Mouse (Mus musculus) kidney, postnatal 36 days (tissue): ENCODE measurements around the gene Zc2hc1c.
A peak's percentile ranks its signal among the peaks of the same experiment; 100 is the strongest.

Experiments
- DNase-seq, 2 experiments: peaks; one replicate each; pipeline ENCODE4 v3.0.0; 2021 to 2022; ENCODE audit warnings: mixed read lengths in 2 of 2

Zc2hc1c gene

GRCm38 (mm10) chr12:85284996-85285395, 3.4 kb upstream of the Zc2hc1c start:
- no peak for DNase-seq

GRCm38 (mm10) chr12:85286941-85287340, 1.4 kb upstream of the Zc2hc1c start:
- DNase-seq, result peak in 1 of 2 experiments; percentile 58

GRCm38 (mm10) chr12:85287809-85288485, 444 bp upstream of the Zc2hc1c start, which contains the start of gene Acyp1:
Gene Acyp1, minus strand, starts transcription at chr12:85288438.
- peak in 1 of 2 experiments; percentile 64 for DNase-seq

- peak; percentile 47 to 60 for DNase-seq
These were observed 988 bp downstream of the Zc2hc1c start for GRCm38 (mm10) chr12:85289157-85290000.

- peak; percentile 50 to 58 for DNase-seq
These were observed 2.2 kb downstream of the Zc2hc1c start for GRCm38 (mm10) chr12:85290633-85291032.

GRCm38 (mm10) chr12:85291541-85291940, 3.1 kb downstream of the Zc2hc1c start:
- DNase-seq, result peak; percentile 54 to 68

- DNase-seq, result no peak
These were observed 3.9 kb downstream of the Zc2hc1c start for GRCm38 (mm10) chr12:85292288-85292687.

- no peak for DNase-seq
These were observed 4.5 kb downstream of the Zc2hc1c start for GRCm38 (mm10) chr12:85292906-85293305.

GRCm38 (mm10) chr12:85295506-85295905, 7.1 kb downstream of the Zc2hc1c start:
- peak; percentile 21 to 23 for DNase-seq

GRCm38 (mm10) chr12:85296915-85297314, 8.5 kb downstream of the Zc2hc1c start:
- DNase-seq, result no peak

GRCm38 (mm10) chr12:85297345-85297997, 9.1 kb downstream of the Zc2hc1c start:
- peak; percentile 16 to 23 for DNase-seq

GRCm38 (mm10) chr12:85298127-85298834, 9.9 kb downstream of the Zc2hc1c start:
- DNase-seq, result peak in 1 of 2 experiments; percentile 24

GRCm38 (mm10) chr12:85298835-85299180, 10.4 kb downstream of the Zc2hc1c start:
- peak in 1 of 2 experiments; percentile 31 for DNase-seq

- DNase-seq, result peak; percentile 31 to 39
These were observed 14.9 kb downstream of the Zc2hc1c start for GRCm38 (mm10) chr12:85303256-85303655.

GRCm38 (mm10) chr12:85304725-85305124, 16.3 kb downstream of the Zc2hc1c start:
- peak in 1 of 2 experiments; percentile 24 for DNase-seq

- peak; percentile 85 to 91 for DNase-seq
These were observed 17.0 kb downstream of the Zc2hc1c start for GRCm38 (mm10) chr12:85305247-85305892.

- no peak for DNase-seq
These were observed 20.3 kb downstream of the Zc2hc1c start for GRCm38 (mm10) chr12:85308651-85309050.

GRCm38 (mm10) chr12:85330153-85330552, 41.8 kb downstream of the Zc2hc1c start:
- DNase-seq, result no peak

- DNase-seq, result no peak
These were observed 49.3 kb downstream of the Zc2hc1c start for GRCm38 (mm10) chr12:85337567-85338311.

- DNase-seq, result no peak
These were observed 50.4 kb downstream of the Zc2hc1c start for GRCm38 (mm10) chr12:85338815-85339214.

- DNase-seq, result peak; percentile 95 to 98
These were observed 50.9 kb downstream of the Zc2hc1c start, which contains the start of gene Nek9 for GRCm38 (mm10) chr12:85339243-85339729. Gene Nek9, minus strand, starts transcription at chr12:85339362.
